Mouse (Mus musculus) small intestine, adult 10 weeks (tissue): ENCODE data around the gene Mcm3ap. TPM values are rescaled to one million over a fixed set of nuclear protein-coding genes. Genes with fewer than 3 reads are reported as not detected.

Source experiments
- polyA plus RNA-seq: library from polyadenylated mRNA; stranded (reverse); fragments of 350-450 nt; fragmentation: Illumina TruSeq; extraction: RNeasy Lipid Tissue Mini Kit (QIAGEN cat#74804); gene quantifications from one replicate; pipeline ENCODE4 v1.2.3, GENCODE M21; 2014; ENCODE audit warnings: low replicate concordance

Gene Mcm3ap
- polyA plus RNA-seq = 3.3 TPM

GRCm38 (mm10) chr10:76468203-76469162 is at the start of gene Mcm3ap, which contains the start of gene Ybey:
Mcm3ap (plus strand) TSS chr10:76468927.
Ybey (minus strand) TSS chr10:76469114.

GRCm38 (mm10) chr10:76440281-76440680 is 28.4 kb upstream of the Mcm3ap start, which contains the start of gene AC141477.1:
AC141477.1 (minus strand) TSS chr10:76440444.

GRCm38 (mm10) chr10:76442178-76443088 is 26.3 kb upstream of the Mcm3ap start, which contains the start of gene Pcnt:
Pcnt (minus strand) TSS chr10:76442786.

GRCm38 (mm10) chr10:76448851-76449250 is 19.9 kb upstream of the Mcm3ap start, which contains the start of gene 2610028H24Rik:
2610028H24Rik (plus strand) TSS chr10:76449081.

GRCm38 (mm10) chr10:76531375-76531774 is 62.6 kb downstream of the Mcm3ap start, which contains the start of gene Lss:
Lss (plus strand) TSS chr10:76531588.

GRCm38 (mm10) chr10:76561972-76562371 is 93.2 kb downstream of the Mcm3ap start, which contains the start of gene Spatc1l:
Spatc1l (plus strand) TSS chr10:76562272.

Other genes with a start within 250 kb of the Mcm3ap start
- 1.0 TPM for gene Prmt2, start 231.1 kb upstream of the Mcm3ap start, polyA plus RNA-seq
- gene S100b, start 215.1 kb upstream of the Mcm3ap start, polyA plus RNA-seq = 0.56 TPM
- 8.8 TPM for gene Dip2a, start 123.6 kb upstream of the Mcm3ap start, polyA plus RNA-seq
- gene AC141477.1, start 28.5 kb upstream of the Mcm3ap start, polyA plus RNA-seq = not detected
- gene Pcnt, start 26.1 kb upstream of the Mcm3ap start, polyA plus RNA-seq = 8.7 TPM
- not detected for gene 2610028H24Rik, start 19.8 kb upstream of the Mcm3ap start, polyA plus RNA-seq
- gene Ybey, start 187 bp downstream of the Mcm3ap start, polyA plus RNA-seq = 1.3 TPM
- gene Lss, start 62.7 kb downstream of the Mcm3ap start, polyA plus RNA-seq = 3.6 TPM
- gene Spatc1l, start 93.3 kb downstream of the Mcm3ap start, polyA plus RNA-seq = not detected
- not detected for gene Ftcd, start 106.7 kb downstream of the Mcm3ap start, polyA plus RNA-seq
- gene Col6a2, start 154.7 kb downstream of the Mcm3ap start, polyA plus RNA-seq = 2.6 TPM